Mouse (Mus musculus): ENCODE results near the gene Gfap. TPM values are rescaled to one million over a fixed set of nuclear protein-coding genes. Genes with fewer than 3 reads are reported as not detected.

Gene Gfap
- total RNA-seq, 2 experiments from 2014 or later, result 441 to 481 TPM

GRCm38 (mm10) chr11:102838126-102838525, 62.6 kb downstream of the Gfap start:
- no peak for DNase-seq (ENCODE audit: low spot score in 2 of 2)

- DNase-seq (ENCODE audit: low spot score in 2 of 2), result no peak
Observed at GRCm38 (mm10) chr11:102837385-102837784, 63.3 kb downstream of the Gfap start.

Other genes starting within 250 kb of the Gfap start
- not detected for gene Meioc, start 237.2 kb downstream of the Gfap start, total RNA-seq (2021)
- gene Ccdc43, start 203.1 kb downstream of the Gfap start, total RNA-seq (2021), result 10 to 100 TPM; 30.4 to 31.9 TPM
- 100 to 1,000 TPM; 166 to 185 TPM for gene Adam11, start 139.5 kb downstream of the Gfap start, total RNA-seq (2021)
- gene Gjc1, start 81.2 kb downstream of the Gfap start, total RNA-seq (2021), result 1 to 10 TPM; 3.0 to 3.8 TPM
- 1 to 10 TPM; 4.0 to 4.8 TPM for gene Higd1b, start 65.1 kb downstream of the Gfap start, total RNA-seq (2021)
- 100 to 1,000 TPM; 123 to 126 TPM for gene Eftud2, start 19.9 kb downstream of the Gfap start, total RNA-seq (2021)
- gene Ccdc103, start 19.7 kb downstream of the Gfap start, total RNA-seq (2021), result 1 to 10 TPM; 1.5 to 2.2 TPM
- under 1 TPM in 1 of 2 experiments, not detected in 1; 0.27 TPM for gene Fam187a, start 15.7 kb downstream of the Gfap start, total RNA-seq (2021)
- not detected for gene Kif18b, start 24.2 kb upstream of the Gfap start, total RNA-seq (2021)
- gene C1ql1, start 45.8 kb upstream of the Gfap start, total RNA-seq (2021), result 10 to 100 TPM; 17.3 to 20.4 TPM
- 100 to 1,000 TPM; 166 to 172 TPM for gene Nmt1, start 127.3 kb upstream of the Gfap start, total RNA-seq (2021)
- gene Dcakd, start 127.4 kb upstream of the Gfap start, total RNA-seq (2021), result 10 to 100 TPM; 68.9 to 69.0 TPM
- gene Plcd3, start 200.7 kb upstream of the Gfap start, total RNA-seq (2021), result 10 to 100 TPM; 11.0 TPM
- gene Acbd4, start 200.8 kb upstream of the Gfap start, total RNA-seq (2021), result 10 to 100 TPM; 75.1 to 90.2 TPM
- gene Hexim1, start 215.3 kb upstream of the Gfap start, total RNA-seq (2021), result 10 to 100 TPM; 53.7 to 57.3 TPM
- 10 to 100 TPM; 11.2 to 12.5 TPM for gene Hexim2, start 231.5 kb upstream of the Gfap start, total RNA-seq (2021)